Mouse (Mus musculus) kidney, postnatal 0 days (tissue): ENCODE measurements around the gene Gpr34. TPM values are rescaled to one million over a fixed set of nuclear protein-coding genes. Genes with fewer than 3 reads are reported as not detected.

Experiments
- ATAC-seq: fragments of 200-750 bp; cut with Nextera tagmentation; replicated peaks from 2 replicates; pipeline ENCODE4 v1.8.0; 2017; ENCODE audit warnings: low read depth, moderate number of reproducible peaks, moderate TSS enrichment, moderate library complexity; ENCODE audit not compliant: low FRiP score
- DNase-seq: peaks from one replicate; pipeline ENCODE4 v3.0.0-alpha.2; 2016; ENCODE audit warnings: low spot score
- H3K27ac ChIP-seq: fragments of 300-500 bp; sonication (generic); 2 replicates; pipeline ENCODE4 v1.5.1; 2014; ENCODE audit warnings: mild to moderate bottlenecking
- H3K27me3 ChIP-seq: fragments of 300-500 bp; sonication (generic); 2 replicates; pipeline ENCODE4 v1.6.1; 2014; ENCODE audit warnings: low read length, mixed read lengths; ENCODE audit not compliant: insufficient read depth
- H3K36me3 ChIP-seq: fragments of 300-500 bp; sonication (generic); 2 replicates; pipeline ENCODE4 v1.6.1; 2014; ENCODE audit warnings: low read length, mixed read lengths; ENCODE audit not compliant: insufficient read depth
- H3K4me1 ChIP-seq: fragments of 300-500 bp; sonication (generic); replicated peaks from 2 replicates; pipeline ENCODE4 v1.6.1; 2014; ENCODE audit warnings: antibody characterized with exemption, low read length, mixed read lengths; ENCODE audit not compliant: insufficient read depth
- H3K4me2 ChIP-seq: fragments of 300-500 bp; sonication (generic); 2 replicates; pipeline ENCODE4 v1.6.1; 2014; ENCODE audit warnings: mild to moderate bottlenecking, low read length, moderate library complexity, mixed read lengths
- H3K4me3 ChIP-seq: fragments of 300-500 bp; sonication (generic); replicated peaks from 2 replicates; pipeline ENCODE4 v1.5.1; 2014; ENCODE audit warnings: low read depth, low read length
- H3K9ac ChIP-seq: fragments of 300-500 bp; sonication (generic); 2 replicates; pipeline ENCODE4 v1.6.1; 2014; ENCODE audit warnings: low read depth, low read length
- H3K9me3 ChIP-seq: fragments of 300-500 bp; sonication (generic); replicated peaks from 2 replicates; pipeline ENCODE4 v1.6.1; 2016; ENCODE audit warnings: low read length, inconsistent platforms, mixed read lengths
- CTCF ChIP-seq: IDR thresholded peaks from 2 replicates; pipeline ENCODE4 v1.5.1; 2016; ENCODE audit warnings: antibody characterized with exemption, low read depth, mild to moderate bottlenecking, moderate library complexity
- WGBS: fragments of 180-500 bp; shearing (Covaris S2); extraction: QIAGEN DNeasy Blood & Tissue Kit; methylation state at CpG from one replicate; pipeline ENCODE4 v1.1.7; 2014; 5-methylcytosine and 5-hydroxymethylcytosine counted together
- polyA plus RNA-seq: library from polyadenylated mRNA; unstranded; fragments of >200 nt; fragmentation: Nextera tagmentation; extraction: Ambion mirVana; gene quantifications from 2 replicates; pipeline ENCODE4 v1.2.1, GENCODE M21; 2015

The Gpr34 gene
- polyA plus RNA-seq, 1 experiment from 2014 or later = 1.6 TPM

- H3K4me2 ChIP-seq = no peak overlapping the region
- H3K4me3 ChIP-seq = no peak overlapping the region
- H3K4me1 ChIP-seq = no peaks in the 10 kb centered on the region
- DNase-seq = no peak
- H3K27ac ChIP-seq = no peak overlapping the region
- no peak overlapping the region for H3K9ac ChIP-seq
- no peaks in the 10 kb centered on the region for H3K9me3 ChIP-seq
- ATAC-seq = no peak
- no peaks in the 10 kb centered on the region for H3K27me3 ChIP-seq
- no peak for TF ChIP-seq CTCF
- 62% methylated on average over 1 of the region's 1 CpGs for WGBS
- H3K36me3 ChIP-seq = no peaks in the 10 kb centered on the region
Measured at GRCm38 (mm10) chrX:13616726-13617125, 15.2 kb upstream of the Gpr34 start.

- DNase-seq (no peak), ATAC-seq (no peak)
- 100% methylated on average over 1 of the region's 1 CpGs for WGBS
- Histone ChIP-seq H3K4me1 (no peaks in the 10 kb centered on the region), H3K27ac (no peak overlapping the region), H3K9me3 (no peaks in the 10 kb centered on the region), H3K4me3 (no peak overlapping the region), H3K4me2 (no peak overlapping the region), H3K36me3 (no peaks in the 10 kb centered on the region), H3K9ac (no peak overlapping the region), H3K27me3 (no peaks in the 10 kb centered on the region)
- TF ChIP-seq CTCF = no peak
Measured at GRCm38 (mm10) chrX:13617294-13617693, 14.6 kb upstream of the Gpr34 start.

- Histone ChIP-seq H3K4me1 (no peaks in the 10 kb centered on the region), H3K27me3 (no peaks in the 10 kb centered on the region), H3K27ac (no peak overlapping the region), H3K9me3 (no peaks in the 10 kb centered on the region), H3K4me3 (no peak overlapping the region), H3K36me3 (no peaks in the 10 kb centered on the region), H3K9ac (no peak overlapping the region), H3K4me2 (no peak overlapping the region)
- WGBS = 71% methylated on average over 4 of the region's 4 CpGs
- no peak for TF ChIP-seq CTCF
- ATAC-seq (no peak), DNase-seq (no peak)
Measured at GRCm38 (mm10) chrX:13618476-13618875, 13.4 kb upstream of the Gpr34 start.

- no peaks in the 10 kb centered on the region for H3K36me3 ChIP-seq
- no peak for ATAC-seq
- 65% methylated on average over 4 of the region's 4 CpGs for WGBS
Measured at GRCm38 (mm10) chrX:13621473-13621872, 10.4 kb upstream of the Gpr34 start.

GRCm38 (mm10) chrX:13622654-13623053 lies 9.2 kb upstream of the Gpr34 start:
- DNase-seq (no peak), ATAC-seq (no peak)
- H3K9ac ChIP-seq = no peak overlapping the region
- no peak for TF ChIP-seq CTCF
- no peaks in the 10 kb centered on the region for H3K27me3 ChIP-seq
- H3K4me1 ChIP-seq = no peaks in the 10 kb centered on the region
- no peak overlapping the region for H3K4me3 ChIP-seq
- no peaks in the 10 kb centered on the region for H3K36me3 ChIP-seq
- no peaks in the 10 kb centered on the region for H3K9me3 ChIP-seq
- WGBS = 76% methylated on average over 5 of the region's 5 CpGs
- no peak overlapping the region for H3K4me2 ChIP-seq
- H3K27ac ChIP-seq = no peak overlapping the region

More at GRCm38 (mm10) chrX:13621473-13621872, 10.4 kb upstream of the Gpr34 start:
- H3K4me2 ChIP-seq = no peak overlapping the region
- no peaks in the 10 kb centered on the region for H3K27me3 ChIP-seq
- no peak overlapping the region for H3K4me3 ChIP-seq
- H3K9ac ChIP-seq = no peak overlapping the region
- H3K27ac ChIP-seq = no peak overlapping the region
- no peak for DNase-seq
- no peaks in the 10 kb centered on the region for H3K9me3 ChIP-seq
- TF ChIP-seq CTCF = no peak
- no peaks in the 10 kb centered on the region for H3K4me1 ChIP-seq

GRCm38 (mm10) chrX:13636398-13636797 lies 4.5 kb downstream of the Gpr34 start:
- no peak for TF ChIP-seq CTCF
- Histone ChIP-seq H3K4me3 (no peak overlapping the region), H3K4me1 (no peaks in the 10 kb centered on the region), H3K9ac (no peak overlapping the region), H3K27ac (no peak overlapping the region), H3K4me2 (no peak overlapping the region), H3K27me3 (no peaks in the 10 kb centered on the region), H3K9me3 (no peaks in the 10 kb centered on the region), H3K36me3 (no peaks in the 10 kb centered on the region)
- 88% methylated on average over 1 of the region's 1 CpGs for WGBS
- no peak for DNase-seq
- no peak for ATAC-seq

GRCm38 (mm10) chrX:13638894-13639293 lies 7.0 kb downstream of the Gpr34 start:
- no peak overlapping the region for H3K27ac ChIP-seq
- ATAC-seq (no peak), DNase-seq (no peak)
- no peaks in the 10 kb centered on the region for H3K4me1 ChIP-seq
- no peak overlapping the region for H3K4me2 ChIP-seq
- no peaks in the 10 kb centered on the region for H3K27me3 ChIP-seq
- WGBS = 58% methylated on average over 2 of the region's 2 CpGs
- no peaks in the 10 kb centered on the region for H3K9me3 ChIP-seq
- no peak for TF ChIP-seq CTCF
- no peaks in the 10 kb centered on the region for H3K36me3 ChIP-seq
- no peak overlapping the region for H3K9ac ChIP-seq
- H3K4me3 ChIP-seq = no peak overlapping the region
